Mouse (Mus musculus): ENCODE measurements at regions not wholly inside any gene's neighbourhood (a gene's known extent, or its start where the extent isn't known, plus 50 kb on each side); places are given as distances from the start of the nearest gene placed in this dataset.

GRCm38 (mm10) chr3:128039185-128039584, 143.1 kb upstream of the Fam241a start:
- ATAC-seq (replicated peaks; ENCODE audit: insufficient number of reproducible peaks, low FRiP score, low TSS enrichment, poor library complexity, severe bottlenecking): no peak

- no peak for ATAC-seq (replicated peaks; ENCODE audit: insufficient number of reproducible peaks, low FRiP score, low TSS enrichment, poor library complexity, severe bottlenecking)
These were observed 140.4 kb upstream of the Fam241a start for GRCm38 (mm10) chr3:128036538-128036937.

GRCm38 (mm10) chr3:128030352-128030751, 134.2 kb upstream of the Fam241a start:
- no peak for ATAC-seq (replicated peaks; ENCODE audit: insufficient number of reproducible peaks, low FRiP score, low TSS enrichment, poor library complexity, severe bottlenecking)

GRCm38 (mm10) chr3:128029565-128029915, 133.4 kb upstream of the Fam241a start:
- no peak for ATAC-seq (replicated peaks; ENCODE audit: insufficient number of reproducible peaks, low FRiP score, low TSS enrichment, poor library complexity, severe bottlenecking)

GRCm38 (mm10) chr3:128028856-128029564, 132.9 kb upstream of the Fam241a start:
- no peak for ATAC-seq (replicated peaks; ENCODE audit: insufficient number of reproducible peaks, low FRiP score, low TSS enrichment, poor library complexity, severe bottlenecking)

GRCm38 (mm10) chr3:128024856-128025255, 128.7 kb upstream of the Fam241a start:
- no peak for ATAC-seq (replicated peaks; ENCODE audit: insufficient number of reproducible peaks, low FRiP score, low TSS enrichment, poor library complexity, severe bottlenecking)

- ATAC-seq (replicated peaks; ENCODE audit: insufficient number of reproducible peaks, low FRiP score, low TSS enrichment, poor library complexity, severe bottlenecking): no peak
These were observed 118.8 kb upstream of the Fam241a start for GRCm38 (mm10) chr3:128014909-128015308.

- no peak for ATAC-seq (replicated peaks; ENCODE audit: insufficient number of reproducible peaks, low FRiP score, low TSS enrichment, poor library complexity, severe bottlenecking)
These were observed 106.9 kb upstream of the Fam241a start for GRCm38 (mm10) chr3:128002905-128003641.

GRCm38 (mm10) chr3:128001924-128002501, 105.9 kb upstream of the Fam241a start:
- ATAC-seq (replicated peaks; ENCODE audit: insufficient number of reproducible peaks, low FRiP score, low TSS enrichment, poor library complexity, severe bottlenecking): no peak

- no peak for ATAC-seq (replicated peaks; ENCODE audit: insufficient number of reproducible peaks, low FRiP score, low TSS enrichment, poor library complexity, severe bottlenecking)
These were observed 99.6 kb upstream of the Fam241a start for GRCm38 (mm10) chr3:127995678-127996077.

- no peak for ATAC-seq (replicated peaks; ENCODE audit: insufficient number of reproducible peaks, low FRiP score, low TSS enrichment, poor library complexity, severe bottlenecking)
These were observed 91.5 kb upstream of the Fam241a start for GRCm38 (mm10) chr3:127987583-127987982.

GRCm38 (mm10) chr3:127985165-127985564, 89.0 kb upstream of the Fam241a start:
- no peak for ATAC-seq (replicated peaks; ENCODE audit: insufficient number of reproducible peaks, low FRiP score, low TSS enrichment, poor library complexity, severe bottlenecking)

GRCm38 (mm10) chr3:127977240-127977639, 81.1 kb upstream of the Fam241a start:
- no peak for ATAC-seq (replicated peaks; ENCODE audit: insufficient number of reproducible peaks, low FRiP score, low TSS enrichment, poor library complexity, severe bottlenecking)

- ATAC-seq (replicated peaks; ENCODE audit: insufficient number of reproducible peaks, low FRiP score, low TSS enrichment, poor library complexity, severe bottlenecking): no peak
These were observed 74.8 kb upstream of the Fam241a start for GRCm38 (mm10) chr3:127970891-127971290.

- no peak for ATAC-seq (replicated peaks; ENCODE audit: insufficient number of reproducible peaks, low FRiP score, low TSS enrichment, poor library complexity, severe bottlenecking)
These were observed 71.0 kb upstream of the Fam241a start for GRCm38 (mm10) chr3:127967170-127967569.

GRCm38 (mm10) chr3:127966214-127966613, 70.1 kb upstream of the Fam241a start:
- ATAC-seq (replicated peaks; ENCODE audit: insufficient number of reproducible peaks, low FRiP score, low TSS enrichment, poor library complexity, severe bottlenecking): no peak

GRCm38 (mm10) chr3:127958919-127959684, 63.0 kb upstream of the Fam241a start:
- no peak for ATAC-seq (replicated peaks; ENCODE audit: insufficient number of reproducible peaks, low FRiP score, low TSS enrichment, poor library complexity, severe bottlenecking)

- no peak for ATAC-seq (replicated peaks; ENCODE audit: insufficient number of reproducible peaks, low FRiP score, low TSS enrichment, poor library complexity, severe bottlenecking)
These were observed 58.7 kb upstream of the Fam241a start for GRCm38 (mm10) chr3:127954856-127955255.

- ATAC-seq (replicated peaks; ENCODE audit: insufficient number of reproducible peaks, low FRiP score, low TSS enrichment, poor library complexity, severe bottlenecking): no peak
These were observed 57.5 kb upstream of the Fam241a start for GRCm38 (mm10) chr3:127953610-127954009.

Data from monocyte, adult 5-6 weeks (primary cell).